Mouse (Mus musculus) 3T3-L1 (cell line): Measurements from ENCODE around the gene Nfasc.
A peak's percentile ranks its signal among the peaks of the same experiment; 100 is the strongest.

Experiments used
- DNase-seq: peaks from one replicate; pipeline ENCODE4 v3.0.0-alpha.2; 2015; ENCODE audit warnings: low read depth, low spot score

Nfasc gene

GRCm38 (mm10) chr1:132585376-132585775 is 156.2 kb downstream of the Nfasc start:
- DNase-seq: no peak

GRCm38 (mm10) chr1:132582998-132583604 is 158.5 kb downstream of the Nfasc start:
- no peak for DNase-seq

GRCm38 (mm10) chr1:132581845-132582839 is 159.5 kb downstream of the Nfasc start:
- no peak for DNase-seq

GRCm38 (mm10) chr1:132580063-132580462 is 161.5 kb downstream of the Nfasc start:
- no peak for DNase-seq

GRCm38 (mm10) chr1:132576845-132577244 is 164.8 kb downstream of the Nfasc start:
- DNase-seq: no peak

- DNase-seq: no peak
These were observed 168.7 kb downstream of the Nfasc start for GRCm38 (mm10) chr1:132572851-132573250.

- DNase-seq: no peak
These were observed 170.0 kb downstream of the Nfasc start for GRCm38 (mm10) chr1:132571613-132572012.

- no peak for DNase-seq
These were observed 170.7 kb downstream of the Nfasc start for GRCm38 (mm10) chr1:132570906-132571305.

GRCm38 (mm10) chr1:132570068-132570780 is 171.4 kb downstream of the Nfasc start:
- DNase-seq: no peak

GRCm38 (mm10) chr1:132569516-132569915 is 172.1 kb downstream of the Nfasc start:
- DNase-seq: no peak

GRCm38 (mm10) chr1:132567336-132568125 is 174.1 kb downstream of the Nfasc start:
- DNase-seq: no peak

- DNase-seq: peak; percentile 16
These were observed 175.8 kb downstream of the Nfasc start for GRCm38 (mm10) chr1:132565766-132566165.

- DNase-seq: no peak
These were observed 176.7 kb downstream of the Nfasc start for GRCm38 (mm10) chr1:132564946-132565345.

- no peak for DNase-seq
These were observed 179.2 kb downstream of the Nfasc start for GRCm38 (mm10) chr1:132562337-132562795.

GRCm38 (mm10) chr1:132560907-132561700 is 180.5 kb downstream of the Nfasc start:
- DNase-seq: no peak

- no peak for DNase-seq
These were observed 182.6 kb downstream of the Nfasc start for GRCm38 (mm10) chr1:132559045-132559444.

GRCm38 (mm10) chr1:132557901-132558631 is 183.5 kb downstream of the Nfasc start:
- DNase-seq: peak; percentile 68

GRCm38 (mm10) chr1:132543789-132544188 is 197.8 kb downstream of the Nfasc start:
- no peak for DNase-seq

GRCm38 (mm10) chr1:132542762-132543306 is 198.8 kb downstream of the Nfasc start, which contains the start of gene Cntn2:
Gene Cntn2, minus strand, starts transcription at chr1:132543256.
- no peak for DNase-seq
